Mouse (Mus musculus) spleen, postnatal 14 days (tissue): ENCODE data around the gene Aqp8.

Experiments
- DNase-seq, 2 experiments: peaks; one replicate each; pipeline ENCODE4 v3.0.0; 2021 to 2022; ENCODE audit warnings: low spot score in 2 of 2

Gene Aqp8

DNA sequence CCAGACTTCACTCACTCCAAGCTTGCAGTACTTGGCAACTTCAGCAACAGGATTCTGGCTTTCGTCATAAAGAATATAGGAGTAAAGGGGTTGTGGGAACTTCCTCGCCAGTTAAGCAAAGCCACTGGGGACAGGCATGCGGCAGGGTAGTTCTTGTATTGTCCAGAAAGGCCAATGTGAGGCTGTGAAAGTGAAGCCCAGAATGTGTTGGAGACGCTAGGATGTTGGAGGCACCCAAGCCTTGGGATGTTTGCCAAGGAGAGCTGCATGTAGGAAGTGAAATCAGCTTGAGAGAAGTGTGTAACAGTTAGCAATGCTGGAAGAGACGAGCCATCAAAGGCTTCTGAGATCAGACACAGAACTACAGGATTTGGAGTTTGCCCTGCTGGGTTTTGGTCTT is 25.6 kb downstream of the Aqp8 start:
- DNase-seq = no peak

DNA sequence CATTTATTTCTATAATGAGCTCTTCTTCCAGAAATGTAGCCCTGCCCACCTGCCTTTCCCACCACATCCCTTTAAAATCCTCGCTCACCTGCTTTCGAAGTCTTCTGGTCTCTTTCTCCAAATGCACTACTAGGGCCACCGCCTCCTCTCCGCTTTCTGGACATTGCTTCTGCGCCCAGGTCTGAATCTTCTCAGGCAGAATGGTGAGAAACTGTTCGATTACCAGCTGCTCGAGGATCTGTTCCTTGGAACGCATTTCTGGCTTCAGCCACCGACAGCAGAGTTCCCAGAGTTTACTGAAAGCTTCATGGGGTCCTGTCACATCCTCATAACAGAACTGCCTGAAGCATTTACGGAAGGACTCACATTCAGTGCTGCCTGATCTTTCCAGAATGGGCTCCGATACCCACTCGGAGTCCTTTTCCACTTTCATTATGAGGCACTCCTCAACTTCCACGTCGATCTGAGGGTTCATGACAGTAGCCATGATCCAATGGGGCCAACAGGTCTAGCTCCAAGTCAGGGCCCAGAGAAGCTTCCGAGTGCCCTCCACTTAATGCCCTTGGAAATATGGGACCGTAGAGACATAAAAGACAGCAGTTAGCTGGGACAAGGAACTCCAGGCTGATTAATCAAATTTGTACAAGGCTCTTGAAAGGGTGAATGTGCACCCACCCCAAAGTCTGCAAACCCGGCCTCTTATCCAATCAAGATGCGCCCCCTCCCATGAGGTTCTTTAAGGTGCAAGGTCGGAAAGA is 37.6 kb downstream of the Aqp8 start:
- DNase-seq = no peak

DNA sequence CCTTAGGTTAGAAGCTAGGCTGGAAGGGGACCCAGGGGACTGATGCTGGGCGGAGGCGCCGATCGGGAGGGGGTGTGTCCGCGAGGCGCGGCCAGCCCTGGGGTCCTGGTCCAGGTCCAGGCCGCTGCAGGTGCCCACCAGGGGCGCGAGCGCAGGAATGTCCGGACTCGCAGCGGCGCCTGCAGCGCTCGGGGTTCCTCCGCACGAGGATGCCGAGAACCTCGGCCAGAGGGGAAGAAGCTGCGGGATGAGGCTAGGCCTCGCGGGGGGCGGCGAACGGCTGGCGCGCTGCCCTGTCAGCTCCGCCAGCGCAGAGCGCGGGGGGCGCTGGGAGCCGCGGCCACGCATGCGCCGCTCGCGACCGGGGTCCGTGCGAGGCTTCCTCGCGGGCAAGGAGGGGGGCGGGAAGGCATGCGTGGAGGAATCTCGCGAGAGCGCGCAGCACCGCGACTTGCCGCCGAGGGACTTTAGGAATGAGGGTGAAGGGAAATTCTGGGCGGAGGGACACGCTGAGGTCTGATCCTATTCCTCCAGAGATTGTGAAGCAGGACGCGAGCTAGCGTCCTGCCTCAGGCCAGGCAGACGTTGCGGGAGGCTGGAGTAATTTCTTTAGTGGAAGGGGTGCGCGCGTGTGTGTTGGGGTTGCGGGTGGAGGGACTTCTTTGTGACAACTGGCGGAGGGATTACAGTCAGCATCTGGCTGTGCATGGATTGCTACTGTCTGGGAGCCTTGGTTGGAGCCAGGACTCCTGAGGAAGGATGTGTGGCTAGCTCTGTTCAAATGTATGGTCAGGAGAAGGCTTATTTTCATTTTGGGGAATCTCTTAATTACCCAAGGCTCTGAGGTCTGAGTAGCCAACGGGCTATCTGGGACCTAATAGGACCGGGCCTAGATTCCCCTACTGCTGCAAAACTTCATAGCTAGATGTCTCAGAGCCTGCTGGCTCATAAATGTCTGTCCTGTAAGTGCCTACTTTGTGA is 38.4 kb downstream of the Aqp8 start, which contains the start of gene Zkscan2:
Gene Zkscan2 (minus strand): TSS at position 211 of the 981 bp plus-strand sequence.
- peak in 1 of 2 experiments; percentile 2 for DNase-seq

DNA sequence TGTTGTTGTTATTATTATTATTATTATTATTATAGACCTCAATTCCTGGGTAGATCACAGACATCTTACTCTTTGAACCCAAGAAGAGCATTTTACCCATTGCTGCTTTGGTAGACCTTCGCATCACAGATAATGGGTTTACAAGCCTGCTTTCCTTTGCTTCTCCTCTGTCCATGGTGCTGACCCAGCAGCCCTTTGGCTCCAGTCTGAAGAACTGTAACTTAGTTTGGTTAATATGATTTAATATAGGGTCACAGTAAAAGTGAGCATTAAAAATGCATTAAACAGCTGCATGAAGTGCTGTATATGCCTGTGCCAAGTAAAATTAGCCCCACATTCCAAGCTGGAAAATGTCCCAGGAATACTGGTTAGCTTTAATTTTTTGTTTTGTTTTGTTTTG is 41.3 kb downstream of the Aqp8 start:
- no peak for DNase-seq

DNA sequence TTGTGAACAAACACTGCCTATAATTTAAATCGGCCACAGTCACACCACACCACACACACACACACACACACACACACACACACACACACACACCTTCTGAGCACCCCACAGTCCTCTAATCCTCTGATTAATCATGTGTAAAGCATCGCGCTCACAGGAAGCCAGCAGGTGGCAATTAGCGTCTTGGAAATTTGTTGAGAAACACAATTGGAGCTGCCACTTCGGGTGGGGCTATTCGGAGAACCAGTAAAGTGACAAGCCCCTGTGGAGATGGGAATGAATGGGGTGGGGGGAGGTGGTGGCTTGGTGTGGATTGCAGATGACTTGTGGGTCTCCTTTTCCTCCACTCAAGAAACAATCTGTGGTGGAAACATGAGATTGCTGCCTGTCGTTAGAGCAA is 45.9 kb downstream of the Aqp8 start:
- DNase-seq = no peak
